Mouse (Mus musculus) heart, embryonic 16.5 days (tissue): Measurements from ENCODE around the gene Rel. TPM values are rescaled to one million over a fixed set of nuclear protein-coding genes. Genes with fewer than 3 reads are reported as not detected.
A peak's percentile ranks its signal among the peaks of the same experiment; 100 is the strongest.
"Not testable (repeated sequence)": the region's sequence is repeated elsewhere in the genome, so short reads cannot be mapped to it uniquely, and the experiment has no call there.

Source experiments
- ATAC-seq: fragments of 200-750 bp; cut with Nextera tagmentation; replicated peaks from 2 replicates; pipeline ENCODE4 v1.8.0; 2017; ENCODE audit warnings: moderate number of reproducible peaks; ENCODE audit not compliant: insufficient read depth, low FRiP score; ENCODE audit errors: extremely low read depth
- H3K27ac ChIP-seq: fragments of 300-500 bp; sonication (generic); 2 replicates; pipeline ENCODE4 v1.5.1; 2014; ENCODE audit warnings: mild to moderate bottlenecking, low read length, control low read depth, moderate library complexity
- H3K27me3 ChIP-seq: fragments of 300-500 bp; sonication (generic); 2 replicates; pipeline ENCODE4 v1.6.1; 2014; ENCODE audit warnings: low read length, mixed read lengths; ENCODE audit not compliant: control insufficient read depth, insufficient read depth
- H3K36me3 ChIP-seq: fragments of 300-500 bp; sonication (generic); 2 replicates; pipeline ENCODE4 v1.6.1; 2014; ENCODE audit not compliant: control insufficient read depth, insufficient read depth
- H3K4me1 ChIP-seq: fragments of 300-500 bp; sonication (generic); 2 replicates; pipeline ENCODE4 v1.6.1; 2014; ENCODE audit warnings: low read length, mixed read lengths; ENCODE audit not compliant: control insufficient read depth, insufficient read depth
- H3K4me2 ChIP-seq: fragments of 300-500 bp; sonication (generic); 2 replicates; pipeline ENCODE4 v1.6.1; 2014; ENCODE audit warnings: low read depth, mild to moderate bottlenecking, control low read depth, low read length
- H3K4me3 ChIP-seq: fragments of 300-500 bp; sonication (generic); 2 replicates; pipeline ENCODE4 v1.5.1; 2014; ENCODE audit warnings: mild to moderate bottlenecking, control low read depth, low read length
- H3K9ac ChIP-seq: fragments of 300-500 bp; sonication (generic); 2 replicates; pipeline ENCODE4 v1.6.1; 2014; ENCODE audit warnings: low read length, control low read depth
- H3K9me3 ChIP-seq: fragments of 300-500 bp; sonication (generic); replicated peaks from 2 replicates; pipeline ENCODE4 v1.6.1; 2016; ENCODE audit warnings: low read length; ENCODE audit not compliant: control insufficient read depth
- whole genome bisulfite sequencing: fragments of 180-500 bp; shearing (Covaris S2); extraction: QIAGEN DNeasy Blood & Tissue Kit; methylation state at CpG from one replicate; pipeline ENCODE4 v1.1.7; 2014; 5-methylcytosine and 5-hydroxymethylcytosine counted together
- polyA plus RNA-seq: library from polyadenylated mRNA; unstranded; fragments of >200 nt; fragmentation: Nextera tagmentation; extraction: Ambion mirVana; gene quantifications from 2 replicates; pipeline ENCODE4 v1.2.1, GENCODE M21; 2015

Rel gene
- 1.5 and 1.6 TPM in 2 replicates for polyA plus RNA-seq

GRCm38 (mm10) chr11:23770760-23771506 is at the start of gene Rel:
TSS of gene Rel (minus strand) at chr11:23770970.
- H3K4me2 ChIP-seq = peak within 1 kb of the TSS; percentile 69
- peak; percentile 88 for ATAC-seq
- peak within 1 kb of the TSS; percentile 86 for H3K4me3 ChIP-seq
- peaks cover 6% of the 10 kb centered on the region; the same call in 1 of the 2 replicates for H3K4me1 ChIP-seq
- H3K36me3 ChIP-seq = no peaks in the 10 kb centered on the region
- H3K9ac ChIP-seq = peak within 1 kb of the TSS; percentile 92
- peak within 1 kb of the TSS; percentile 99 for H3K27ac ChIP-seq
- H3K27me3 ChIP-seq = no peaks in the 10 kb centered on the region
- no peaks in the 10 kb centered on the region for H3K9me3 ChIP-seq
- WGBS = under 1% methylated on average over 78 of the region's 88 CpGs

GRCm38 (mm10) chr11:23818745-23819144 is 48.0 kb upstream of the Rel start:
- no peak for ATAC-seq
- Histone ChIP-seq H3K4me1 (no peaks in the 10 kb centered on the region), H3K27ac (no peak overlapping the region), H3K9me3 (no peaks in the 10 kb centered on the region), H3K4me2 (no peak overlapping the region), H3K36me3 (no peaks in the 10 kb centered on the region), H3K9ac (no peak overlapping the region), H3K4me3 (no peak overlapping the region), H3K27me3 (no peaks in the 10 kb centered on the region)
- 48% methylated on average over 1 of the region's 1 CpGs for WGBS

DNA sequence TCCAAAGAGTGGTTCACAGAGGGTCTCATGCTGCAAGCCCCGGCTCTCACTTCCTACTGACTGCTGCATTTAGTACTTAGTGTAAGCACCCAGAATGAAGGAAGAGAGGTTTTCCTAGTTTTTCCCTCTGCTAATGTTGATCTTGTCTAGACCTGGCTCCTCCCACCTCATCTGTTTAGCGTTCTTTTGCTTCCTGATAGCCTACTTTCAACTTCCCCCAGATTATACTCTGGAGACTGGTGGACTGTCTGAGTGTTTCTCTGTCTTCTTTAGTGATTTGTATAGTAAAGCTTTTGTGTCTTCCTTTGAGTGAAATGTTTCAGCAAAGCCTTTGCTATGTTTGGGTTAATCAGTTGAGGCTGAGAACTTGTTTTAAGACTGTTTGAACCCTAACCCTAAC is 40.0 kb upstream of the Rel start:
- Histone ChIP-seq H3K4me1 (no peaks in the 10 kb centered on the region), H3K27ac (no peak overlapping the region), H3K9me3 (no peaks in the 10 kb centered on the region), H3K4me2 (no peak overlapping the region), H3K27me3 (no peaks in the 10 kb centered on the region), H3K4me3 (no peak overlapping the region), H3K9ac (no peak overlapping the region), H3K36me3 (no peaks in the 10 kb centered on the region)
- ATAC-seq = no peak
- 43% methylated on average over 2 of the region's 2 CpGs for WGBS

DNA sequence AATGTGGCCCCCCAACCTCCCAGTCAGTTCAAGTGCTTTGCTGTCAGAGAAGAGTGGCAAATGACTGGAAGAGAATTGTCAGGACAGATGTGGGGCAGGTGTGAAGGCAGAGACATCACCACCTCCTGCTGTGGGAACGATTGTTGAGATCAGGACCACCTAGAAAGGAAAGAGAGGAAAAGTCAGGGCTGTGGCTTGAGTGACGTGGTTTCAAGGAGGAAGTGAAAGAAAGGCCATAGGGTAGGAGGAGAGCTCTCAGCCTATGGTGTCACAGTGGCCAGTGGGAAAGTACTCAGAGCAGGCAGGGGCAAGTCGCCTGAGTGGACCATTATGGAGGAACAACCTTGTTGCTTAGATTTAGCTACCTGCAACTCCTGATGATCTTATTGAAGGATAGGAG is 34.9 kb upstream of the Rel start:
- no peak overlapping the region for H3K9ac ChIP-seq
- H3K4me3 ChIP-seq = no peak overlapping the region
- H3K27me3 ChIP-seq = no peaks in the 10 kb centered on the region
- 53% methylated on average over 3 of the region's 3 CpGs for WGBS
- H3K27ac ChIP-seq = no peak overlapping the region
- ATAC-seq = no peak
- H3K36me3 ChIP-seq = no peaks in the 10 kb centered on the region
- no peaks in the 10 kb centered on the region for H3K4me1 ChIP-seq
- no peak overlapping the region for H3K4me2 ChIP-seq
- no peaks in the 10 kb centered on the region for H3K9me3 ChIP-seq

- H3K27me3 ChIP-seq = no peaks in the 10 kb centered on the region
- no peak overlapping the region for H3K27ac ChIP-seq
- no peak overlapping the region for H3K4me2 ChIP-seq
- 70% methylated on average over 7 of the region's 7 CpGs for WGBS
- no peak overlapping the region for H3K4me3 ChIP-seq
- ATAC-seq = no peak
- no peaks in the 10 kb centered on the region for H3K4me1 ChIP-seq
- no peaks in the 10 kb centered on the region for H3K9me3 ChIP-seq
- H3K9ac ChIP-seq = no peak overlapping the region
- no peaks in the 10 kb centered on the region for H3K36me3 ChIP-seq
These were observed 32.4 kb upstream of the Rel start for GRCm38 (mm10) chr11:23803136-23803535.

- Histone ChIP-seq H3K4me2 (no peak overlapping the region), H3K4me1 (no peaks in the 10 kb centered on the region), H3K27ac (no peak overlapping the region), H3K9me3 (no peaks in the 10 kb centered on the region), H3K27me3 (no peaks in the 10 kb centered on the region), H3K4me3 (no peak overlapping the region), H3K36me3 (no peaks in the 10 kb centered on the region), H3K9ac (no peak overlapping the region)
- 93% methylated on average over 1 of the region's 1 CpGs for WGBS
- no peak for ATAC-seq
These were observed 31.5 kb upstream of the Rel start for GRCm38 (mm10) chr11:23802256-23802655.

DNA sequence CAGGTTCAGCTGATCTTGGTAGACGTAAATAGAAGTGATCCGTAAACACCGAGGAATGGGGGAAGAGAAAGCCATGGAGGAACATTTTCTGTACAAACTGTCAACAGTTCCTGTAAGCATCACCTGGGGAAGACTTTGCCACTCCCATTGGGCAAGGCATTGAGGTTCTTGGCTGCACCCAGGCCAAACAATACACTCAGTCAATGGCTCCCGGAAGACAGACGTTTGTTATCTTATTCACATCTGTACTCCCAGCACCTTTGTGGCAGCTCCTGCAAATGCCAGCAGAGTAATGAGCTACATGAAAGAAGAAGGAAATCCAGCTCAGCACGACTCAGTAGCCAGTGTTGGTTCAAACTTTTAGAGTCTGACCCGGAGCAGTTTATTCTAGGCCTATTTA is 31.1 kb upstream of the Rel start:
- Histone ChIP-seq H3K27me3 (no peaks in the 10 kb centered on the region), H3K9me3 (no peaks in the 10 kb centered on the region), H3K4me1 (no peaks in the 10 kb centered on the region), H3K36me3 (no peaks in the 10 kb centered on the region), H3K27ac (no peak overlapping the region), H3K4me2 (no peak overlapping the region), H3K9ac (no peak overlapping the region), H3K4me3 (no peak overlapping the region)
- ATAC-seq = no peak
- WGBS = 54% methylated on average over 7 of the region's 7 CpGs

- not testable (repeated sequence) for ATAC-seq, H3K27ac ChIP-seq, H3K27me3 ChIP-seq
These were observed 12.9 kb upstream of the Rel start for GRCm38 (mm10) chr11:23783677-23784076.

DNA sequence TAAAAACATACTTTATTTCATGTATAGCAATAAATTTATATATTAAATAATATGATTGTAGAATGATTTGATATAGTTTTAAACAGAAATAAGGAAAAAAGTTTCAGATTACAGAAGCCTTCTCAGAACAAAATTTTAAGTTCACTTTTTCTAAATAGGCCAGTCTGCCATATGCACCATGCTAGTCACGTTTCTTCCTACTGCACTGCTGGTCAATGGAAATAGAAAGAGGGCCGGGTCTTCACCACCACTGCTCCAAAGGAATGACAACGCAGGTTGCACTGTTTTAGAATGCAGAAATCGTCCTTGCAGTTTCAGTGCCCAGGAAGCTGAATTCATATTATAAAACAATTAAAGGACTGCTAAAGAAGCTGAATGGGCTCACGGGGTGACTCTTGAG is 12.3 kb upstream of the Rel start:
- no peaks in the 10 kb centered on the region for H3K36me3 ChIP-seq
- H3K4me3 ChIP-seq = no peak overlapping the region
- WGBS = 87% methylated on average over 5 of the region's 5 CpGs
- no peak for ATAC-seq
- no peak overlapping the region for H3K9ac ChIP-seq
- H3K9me3 ChIP-seq = no peaks in the 10 kb centered on the region
- no peak overlapping the region for H3K27ac ChIP-seq
- H3K4me2 ChIP-seq = no peak overlapping the region
- H3K4me1 ChIP-seq = no peaks in the 10 kb centered on the region
- no peaks in the 10 kb centered on the region for H3K27me3 ChIP-seq

More at GRCm38 (mm10) chr11:23783677-23784076, 12.9 kb upstream of the Rel start:
- not testable (repeated sequence) for H3K4me1 ChIP-seq, H3K9me3 ChIP-seq, H3K9ac ChIP-seq, H3K36me3 ChIP-seq, H3K4me3 ChIP-seq, H3K4me2 ChIP-seq
- WGBS = 83% methylated on average over 5 of the region's 5 CpGs
